Mouse (Mus musculus): ENCODE data around the gene Adam34. TPM values are rescaled to one million over a fixed set of nuclear protein-coding genes. Genes with fewer than 3 reads are reported as not detected.
"Not testable (repeated sequence)": the region's sequence is repeated elsewhere in the genome, so short reads cannot be mapped to it uniquely, and the experiment has no call there.

The Adam34 gene
- total RNA-seq (2021) = not detected
- long read RNA-seq = 0 reads

DNA sequence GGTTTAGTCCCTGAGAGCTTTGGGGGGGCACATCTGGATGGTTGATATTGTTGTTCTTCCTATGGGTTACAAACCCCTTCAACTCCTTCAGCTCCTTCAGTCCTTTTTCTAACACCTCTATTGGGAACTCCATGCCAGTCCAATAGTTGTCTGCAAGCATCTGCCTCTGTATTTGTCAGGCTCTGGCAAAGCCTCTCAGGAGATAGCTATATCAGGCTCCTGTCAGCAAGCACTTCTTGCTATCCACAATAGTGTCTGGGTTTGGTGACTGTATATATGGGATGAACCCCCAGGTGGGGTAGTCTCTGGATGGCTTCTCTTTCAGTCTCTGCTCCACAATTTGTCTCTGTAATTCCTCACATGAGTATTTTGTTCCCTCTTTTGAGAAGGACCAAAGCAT is at the start of gene Adam34:
TSS of gene Adam34 (minus strand) at position 101 of the 400 bp plus-strand sequence.
- DNase-seq (ENCODE audit: low spot score in 2 of 2) = no peak

- no peak for DNase-seq (ENCODE audit: low spot score in 2 of 2)
Observed at GRCm38 (mm10) chr8:43627176-43627575, 82.7 kb downstream of the Adam34 start, which contains the start of gene Gm5346. TSS of gene Gm5346 (minus strand) at chr8:43627276.

DNA sequence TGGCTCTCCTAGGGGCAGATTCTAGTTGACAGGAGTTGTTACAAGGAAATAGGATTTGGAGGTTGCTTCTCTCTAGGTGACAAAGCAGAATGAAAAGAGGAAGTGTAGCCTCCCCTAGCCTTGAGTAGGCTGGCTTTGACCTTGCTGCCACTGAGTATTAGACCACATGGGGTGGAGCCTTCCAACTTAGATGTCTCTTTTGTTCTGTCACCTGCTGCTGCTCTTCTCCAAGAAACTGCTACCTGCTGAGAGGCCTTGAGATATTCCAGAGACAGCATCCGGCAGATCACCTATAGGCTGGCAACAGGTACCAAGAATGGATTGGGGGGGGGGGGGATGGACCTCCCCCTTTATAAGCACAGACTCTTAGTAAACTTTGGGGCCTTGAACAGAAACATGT is 93.8 kb downstream of the Adam34 start:
- DNase-seq (ENCODE audit: low spot score in 2 of 2) = no peak

DNA sequence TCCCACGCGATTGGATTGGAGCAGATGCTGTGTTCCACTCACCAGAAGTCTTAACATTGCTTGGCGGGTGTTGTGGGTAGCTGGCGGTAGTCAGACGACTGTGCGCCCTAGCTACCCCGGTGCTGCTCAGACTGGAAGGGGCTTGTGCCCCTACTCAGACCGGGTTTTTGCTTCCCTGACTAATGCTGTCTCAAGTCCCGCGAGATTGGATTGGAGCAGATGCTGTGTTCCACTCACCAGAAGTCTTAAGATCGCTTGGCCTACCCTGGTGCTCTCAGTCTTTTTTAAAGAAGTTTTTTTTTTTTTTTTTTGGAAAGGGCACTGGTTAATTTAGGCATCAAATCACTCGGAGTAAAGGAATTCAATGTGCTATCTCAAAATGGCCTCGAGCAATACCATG is 106.2 kb downstream of the Adam34 start:
- not testable (repeated sequence) for DNase-seq (ENCODE audit: low spot score in 2 of 2)

GRCm38 (mm10) chr8:43603166-43603565 is 106.7 kb downstream of the Adam34 start:
- DNase-seq (ENCODE audit: low spot score in 2 of 2) = not testable (repeated sequence)

Other genes with a start within 250 kb of the Adam34 start
- gene Adam26b, start 181.9 kb downstream of the Adam34 start, total RNA-seq (2021) = not detected
- not detected for gene Adam26a, start 133.3 kb downstream of the Adam34 start, total RNA-seq (2021)
- not detected for gene Gm5346, start 82.8 kb downstream of the Adam34 start, total RNA-seq (2021)

Measured in layer of hippocampus, adult 18-20 months (tissue).